In genomic region chr2:32704021-32704421, GRCm38 (mm10) we compare ENCODE assay signal across 8 mouse cellular contexts. TPM values are rescaled to one million over a fixed set of nuclear protein-coding genes. Genes with fewer than 3 reads are reported as not detected.
A peak's percentile ranks its signal among the peaks of the same experiment; 100 is the strongest.
DNase-seq lines count a peak whose midpoint lies in the region; ATAC-seq and TF ChIP-seq lines count a peak whose summit lies in the region.
"Had no signal": no experiment of that assay in that cellular context is flagged by ENCODE, and none has a peak within 500 bp of the region (broad histone marks: within the 10 kb centered on the region; RNA-seq: fewer than 3 reads in every experiment).

Gene Fpgs, minus strand, starts transcription at chr2:32704145.

- no peak within 1 kb of the TSS for H3K27ac ChIP-seq in spleen, adult 2 months (ENCODE audit: insufficient read depth, low read length)
- no peak within 1 kb of the TSS for H3K27ac ChIP-seq in forebrain, embryonic 11.5 days (ENCODE audit: low read depth, low read length)
- no peak within 1 kb of the TSS for H3K27ac ChIP-seq in midbrain, embryonic 12.5 days (replicated peaks)

- H3K27me3 ChIP-seq in spleen, adult 2 months (ENCODE audit: control insufficient read depth, insufficient read depth, low read length): no peaks in the 10 kb centered on the region
- no peaks in the 10 kb centered on the region for H3K27me3 ChIP-seq in forebrain, embryonic 11.5 days (ENCODE audit: control insufficient read depth, insufficient read depth, low read length)
- H3K27me3 ChIP-seq in midbrain, embryonic 12.5 days: no peaks in the 10 kb centered on the region

- 94% methylated on average over 2 of the region's 2 CpGs for WGBS in spleen, adult 2 months
- WGBS in forebrain, embryonic 11.5 days: 89% methylated on average over 2 of the region's 2 CpGs
- 89% methylated on average over 2 of the region's 2 CpGs for WGBS in midbrain, embryonic 12.5 days

- H3K4me3 ChIP-seq in spleen, adult 2 months (ENCODE audit: extremely low read depth, insufficient read depth, insufficient read length): no peak within 1 kb of the TSS
- no peak within 1 kb of the TSS for H3K4me3 ChIP-seq in forebrain, embryonic 11.5 days (ENCODE audit: low read depth, low read length)
- H3K4me3 ChIP-seq in midbrain, embryonic 12.5 days: no peak within 1 kb of the TSS
- H3K4me3 ChIP-seq: erythroblast, embryonic 14.5 days had no signal

- no peak for TF ChIP-seq POLR2A in spleen, adult 2 months (IDR thresholded peaks at IDR 0.05; ENCODE audit: low read depth, low read length)

- no peak within 1 kb of the TSS for H3K4me2 ChIP-seq in forebrain, embryonic 11.5 days (ENCODE audit: low read depth, low read length, severe bottlenecking)
- no peak within 1 kb of the TSS for H3K4me2 ChIP-seq in midbrain, embryonic 12.5 days (replicated peaks)

- DNase-seq in spleen, adult 2 months (ENCODE audit: low read depth in 1 of 2, low spot score in 2 of 2): no peak
- no peak for DNase-seq in spleen, adult 18-20 months
- DNase-seq in forebrain, embryonic 11.5 days (ENCODE audit: low spot score): no peak
- peak; percentile 96 for DNase-seq in kidney, adult 9 months
- no peak for DNase-seq in MN1 (ENCODE audit: low spot score)

- H3K36me3 ChIP-seq in spleen, adult 2 months (ENCODE audit: control insufficient read depth, insufficient read depth, low read length): peaks cover 24% of the 10 kb centered on the region
- peaks cover 24% of the 10 kb centered on the region; the same call in 1 of the 2 replicates for H3K36me3 ChIP-seq in forebrain, embryonic 11.5 days (ENCODE audit: control insufficient read depth, insufficient read depth, low read length)
- H3K36me3 ChIP-seq in midbrain, embryonic 12.5 days: peaks cover 66% of the 10 kb centered on the region

- no peaks in the 10 kb centered on the region for H3K4me1 ChIP-seq in spleen, adult 2 months (ENCODE audit: control insufficient read depth, insufficient read depth, insufficient read length)
- no peaks in the 10 kb centered on the region for H3K4me1 ChIP-seq in forebrain, embryonic 11.5 days (replicated peaks; ENCODE audit: control insufficient read depth, insufficient read depth, low read length)
- H3K4me1 ChIP-seq in midbrain, embryonic 12.5 days: no peaks in the 10 kb centered on the region

- no peaks in the 10 kb centered on the region for H3K9me3 ChIP-seq in forebrain, embryonic 11.5 days (ENCODE audit: control insufficient read depth, low read length)
- no peaks in the 10 kb centered on the region for H3K9me3 ChIP-seq in midbrain, embryonic 12.5 days

- no peak for TF ChIP-seq CTCF in spleen, adult 2 months (IDR thresholded peaks at IDR 0.05; ENCODE audit: extremely low read depth, insufficient read depth, insufficient read length, insufficient replicate concordance)

- H3K9ac ChIP-seq in forebrain, embryonic 11.5 days (ENCODE audit: low read length): no peak within 1 kb of the TSS
- H3K9ac ChIP-seq in midbrain, embryonic 12.5 days (replicated peaks): no peak within 1 kb of the TSS

- no peak for ATAC-seq in forebrain, embryonic 11.5 days (replicated peaks; ENCODE audit: low FRiP score)
- no peak for ATAC-seq in midbrain, embryonic 12.5 days (ENCODE audit: low FRiP score, low read depth)
- no peak for ATAC-seq in cerebellum, adult (ENCODE audit: insufficient number of reproducible peaks, low FRiP score, low TSS enrichment)

RNA-seq across cellular contexts. Expression of gene Fpgs, which starts in this region (rescaled TPM):
- polyA plus RNA-seq in spleen, adult 2 months (2012; rRNA removed): 34.5 and 49.5 TPM in 2 replicates
- 21.9 and 22.3 TPM in 2 replicates for polyA plus RNA-seq in forebrain, embryonic 11.5 days (2014; fragmentation: Nextera tagmentation; extraction: Ambion mirVana)
- polyA plus RNA-seq in midbrain, embryonic 12.5 days (2016; fragmentation: Nextera tagmentation; extraction: Ambion mirVana): 17.9 and 19.1 TPM in 2 replicates
